Mouse (Mus musculus): ENCODE data around the gene Dlg1.

DNA sequence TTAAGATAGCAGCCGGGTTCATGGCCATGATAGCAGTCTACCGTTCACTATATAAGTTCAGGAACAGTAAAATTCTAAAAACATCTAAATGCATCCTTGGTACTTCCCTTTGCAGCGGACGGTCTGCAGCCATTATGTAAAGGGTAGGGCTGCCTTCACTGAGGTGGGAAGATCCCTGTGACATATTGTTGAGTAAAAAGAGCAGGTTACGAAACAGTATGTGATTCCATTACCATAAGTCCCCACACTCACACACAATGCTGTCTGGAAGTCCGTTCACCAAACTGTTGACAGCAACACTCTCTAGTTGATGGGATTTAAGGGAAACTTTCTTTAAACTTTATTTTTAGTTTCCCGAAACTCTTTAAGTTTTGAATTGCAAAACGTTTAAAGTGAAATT is 240.0 kb downstream of the Dlg1 start:
- TF ChIP-seq CTCF (IDR thresholded peaks at IDR 0.05; ENCODE audit: extremely low read depth, insufficient read depth, low read length) (no peak), POLR2A (IDR thresholded peaks at IDR 0.05; ENCODE audit: extremely low read depth, insufficient read depth, low read length) (no peak)
